ENCODE assay signal across 9 mouse cellular contexts in the genomic region with DNA sequence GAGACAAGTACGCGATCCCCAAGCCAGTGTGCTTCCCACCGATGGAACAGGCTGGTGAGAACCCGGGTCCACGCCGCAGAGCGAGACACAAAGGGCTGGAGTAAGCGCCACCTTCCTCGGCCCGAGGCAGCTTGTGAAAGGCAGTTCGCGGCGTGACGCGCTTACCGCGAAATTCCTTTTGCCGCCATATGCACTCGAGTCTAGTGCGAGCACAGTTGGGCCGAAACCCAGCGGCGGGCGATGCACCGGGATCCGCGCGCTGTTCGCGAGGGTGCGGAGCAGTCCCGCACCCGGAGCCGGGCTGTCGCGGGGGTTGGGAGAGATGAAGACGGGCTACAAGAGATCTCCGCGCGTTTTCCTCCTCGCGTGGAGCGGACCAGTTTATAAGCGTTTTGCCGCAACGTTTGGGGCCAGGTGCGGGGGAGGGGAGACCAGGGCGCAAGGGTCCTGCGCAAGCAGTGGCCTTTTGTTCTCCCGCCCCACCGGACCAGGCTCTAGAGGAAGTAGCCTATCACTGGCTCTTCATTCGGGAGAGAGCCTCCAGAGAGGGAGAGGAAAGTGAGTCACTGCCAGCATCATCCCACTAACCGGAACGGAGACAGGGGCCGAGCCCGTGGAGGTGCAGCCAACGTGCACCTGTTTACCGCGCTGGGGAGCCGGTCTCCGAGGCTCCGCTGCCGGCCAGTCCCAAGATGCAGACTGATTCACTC. TPM values are rescaled to one million over a fixed set of nuclear protein-coding genes. Genes with fewer than 3 reads are reported as not detected.
DNase-seq lines count a peak whose midpoint lies in the region; ATAC-seq and TF ChIP-seq lines count a peak whose summit lies in the region.
"Had no signal": no experiment of that assay in that cellular context is flagged by ENCODE, and none has a peak within 500 bp of the region (broad histone marks: within the 10 kb centered on the region; RNA-seq: fewer than 3 reads in every experiment).

No protein-coding gene starts in this region.

- peak; percentile 63 for ATAC-seq in midbrain, embryonic 16.5 days

- no peaks in the 10 kb centered on the region for H3K9me3 ChIP-seq in midbrain, embryonic 16.5 days (replicated peaks; ENCODE audit: control insufficient read depth, low read length, poor library complexity, severe bottlenecking)

- 0 out of 2 replicates have a peak, but pooled peaks cover 2% of the 10 kb centered on the region for H3K4me1 ChIP-seq in cortical plate, adult 2 months (ENCODE audit: control insufficient read depth, insufficient read depth, low read length)
- no peaks in the 10 kb centered on the region for H3K4me1 ChIP-seq in kidney, adult 2 months (ENCODE audit: control insufficient read depth, insufficient read depth, low read length)
- peaks cover 31% of the 10 kb centered on the region for H3K4me1 ChIP-seq in midbrain, embryonic 16.5 days (ENCODE audit: control insufficient read depth, insufficient read depth, low read length)
- H3K4me1 ChIP-seq in spleen, adult 2 months (ENCODE audit: control insufficient read depth, insufficient read depth, insufficient read length) = peaks cover 10% of the 10 kb centered on the region; the same call in 1 of the 2 replicates

- peak overlapping the region; percentile 88 for H3K4me2 ChIP-seq in midbrain, embryonic 16.5 days (ENCODE audit: low read length)

- peak overlapping the region; percentile 77 for H3K4me3 ChIP-seq in cortical plate, adult 2 months (ENCODE audit: insufficient read depth, low read length)
- H3K4me3 ChIP-seq in kidney, adult 2 months (ENCODE audit: insufficient read depth, low read depth, low read length) = peak overlapping the region; percentile 53
- peak overlapping the region; percentile 90 for H3K4me3 ChIP-seq in midbrain, embryonic 16.5 days (ENCODE audit: low read depth, low read length)
- peak overlapping the region; percentile 75 for H3K4me3 ChIP-seq in spleen, adult 2 months (ENCODE audit: extremely low read depth, insufficient read depth, insufficient read length)

- intact Hi-C loops in heart, postnatal 25 days (cut with DNase I) = no loop called here

- peak overlapping the region; percentile 47 for H3K27ac ChIP-seq in cortical plate, adult 2 months (ENCODE audit: insufficient read depth, low read length)
- H3K27ac ChIP-seq in kidney, adult 2 months (ENCODE audit: insufficient read depth, low read depth, low read length) = no peak overlapping the region
- H3K27ac ChIP-seq in midbrain, embryonic 16.5 days (ENCODE audit: low read length) = peak overlapping the region; percentile 100
- H3K27ac ChIP-seq in spleen, adult 2 months (ENCODE audit: insufficient read depth, low read length) = peak overlapping the region; percentile 97

- no peaks in the 10 kb centered on the region for H3K36me3 ChIP-seq in kidney, adult 2 months (ENCODE audit: control insufficient read depth, insufficient read depth, low read length)
- no peaks in the 10 kb centered on the region for H3K36me3 ChIP-seq in midbrain, embryonic 16.5 days (ENCODE audit: control insufficient read depth, insufficient read depth, low read length)
- H3K36me3 ChIP-seq in spleen, adult 2 months (ENCODE audit: control insufficient read depth, insufficient read depth, low read length) = no peaks in the 10 kb centered on the region
- H3K36me3 ChIP-seq: G1E had no signal

- 0 out of 2 replicates have a peak, but pooled peaks cover 2% of the 10 kb centered on the region for H3K27me3 ChIP-seq in kidney, adult 2 months (replicated peaks; ENCODE audit: control insufficient read depth, insufficient read depth, low read length)
- H3K27me3 ChIP-seq in midbrain, embryonic 16.5 days (ENCODE audit: control insufficient read depth, insufficient read depth, low read depth, low read length) = no peaks in the 10 kb centered on the region
- no peaks in the 10 kb centered on the region for H3K27me3 ChIP-seq in spleen, adult 2 months (ENCODE audit: control insufficient read depth, insufficient read depth, low read length)

- TF ChIP-seq CTCF in cortical plate, adult 2 months (IDR thresholded peaks at IDR 0.05; ENCODE audit: extremely low read depth, insufficient read depth, low read length) = no peak
- no peak for TF ChIP-seq CTCF in kidney, adult 2 months (conservative IDR thresholded peaks at IDR 0.05; ENCODE audit: insufficient read depth, insufficient read length, low read depth, low read length)
- TF ChIP-seq CTCF in spleen, adult 2 months (IDR thresholded peaks at IDR 0.05; ENCODE audit: extremely low read depth, insufficient read depth, insufficient read length, insufficient replicate concordance) = no peak

- WGBS in kidney, adult 2 months = 1% methylated on average over 63 of the region's 63 CpGs
- WGBS in midbrain, embryonic 16.5 days = under 1% methylated on average over 63 of the region's 63 CpGs
- WGBS in spleen, adult 2 months = under 1% methylated on average over 63 of the region's 63 CpGs

- peak overlapping the region; percentile 100 for H3K9ac ChIP-seq in midbrain, embryonic 16.5 days (ENCODE audit: low read depth, low read length)

- TF ChIP-seq POLR2A in cortical plate, adult 2 months (IDR thresholded peaks at IDR 0.05; ENCODE audit: extremely low read depth, insufficient read depth, low read length) = peak; percentile 49; the same call in 1 of the 2 replicates
- TF ChIP-seq POLR2A in kidney, adult 2 months (IDR thresholded peaks at IDR 0.05; ENCODE audit: low read depth, low read length) = no peak
- peak; percentile 41 for TF ChIP-seq POLR2A in spleen, adult 2 months (IDR thresholded peaks at IDR 0.05; ENCODE audit: low read depth, low read length)

- DNase-seq in heart, adult 11 months = peak; percentile 95
- DNase-seq in heart, postnatal 25 days (ENCODE audit: low spot score) = no peak
- peak; percentile 14 for DNase-seq in gastrocnemius, postnatal 25 days
- DNase-seq in kidney, adult 2 months = peak; percentile 28
- DNase-seq in liver = peak; percentile 63
- peak in 1 of 2 experiments; percentile 57 for DNase-seq in spleen, adult 2 months (ENCODE audit: low read depth in 1 of 2, low spot score in 2 of 2)

RNA-seq across cellular contexts. Expression of gene Slc38a1, which starts 1.4 kb away (rescaled TPM):
- total RNA-seq in heart, postnatal 25 days (2021) = 10 to 100 TPM; 17.0 to 21.2 TPM
- 57.3 and 59.2 TPM in 2 replicates for polyA plus RNA-seq in cortical plate, adult 2 months (2012; rRNA removed)
- 1 to 10 TPM; 1.4 to 2.2 TPM for total RNA-seq in gastrocnemius, postnatal 25 days (2021)
- 4.2 and 8.0 TPM in 2 replicates for polyA plus RNA-seq in kidney, adult 2 months (2012; rRNA removed)
- polyA plus RNA-seq in midbrain, embryonic 16.5 days (2015; fragmentation: Nextera tagmentation; extraction: Ambion mirVana) = 120 and 142 TPM in 2 replicates
- 44.4 and 61.5 TPM in 2 replicates for polyA plus RNA-seq in spleen, adult 2 months (2012; rRNA removed)
- polyA plus RNA-seq: G1E had no signal

RNA-seq across cellular contexts. Expression of gene Slc38a2, which starts 58.3 kb away (rescaled TPM):
- total RNA-seq in heart, postnatal 25 days (2021) = 100 to 1,000 TPM; 230 to 253 TPM
- polyA plus RNA-seq in cortical plate, adult 2 months (2012; rRNA removed) = 52.4 and 58.6 TPM in 2 replicates
- total RNA-seq in gastrocnemius, postnatal 25 days (2021) = 100 to 1,000 TPM in 1 of 2 experiments, 10 to 100 TPM in 1; 73.8 to 112 TPM
- polyA plus RNA-seq in kidney, adult 2 months (2012; rRNA removed) = 24.9 and 30.0 TPM in 2 replicates
- polyA plus RNA-seq in midbrain, embryonic 16.5 days (2015; fragmentation: Nextera tagmentation; extraction: Ambion mirVana) = 111 and 127 TPM in 2 replicates
- 25.9 and 28.5 TPM in 2 replicates for polyA plus RNA-seq in spleen, adult 2 months (2012; rRNA removed)
